Mouse (Mus musculus) erythroblast, embryonic 14.5 days (primary cell): ENCODE results near the gene Adap1.

ENCODE experiments used
- GATA1 ChIP-seq: IDR thresholded peaks from 2 replicates; pipeline ENCODE4 v1.6.1; 2012; ENCODE audit warnings: low read length, inconsistent platforms, mixed read lengths
- TAL1 ChIP-seq: IDR thresholded peaks from 3 replicates; pipeline ENCODE4 v1.6.1; 2012; ENCODE audit warnings: low read length, inconsistent platforms, mixed read lengths

DNA sequence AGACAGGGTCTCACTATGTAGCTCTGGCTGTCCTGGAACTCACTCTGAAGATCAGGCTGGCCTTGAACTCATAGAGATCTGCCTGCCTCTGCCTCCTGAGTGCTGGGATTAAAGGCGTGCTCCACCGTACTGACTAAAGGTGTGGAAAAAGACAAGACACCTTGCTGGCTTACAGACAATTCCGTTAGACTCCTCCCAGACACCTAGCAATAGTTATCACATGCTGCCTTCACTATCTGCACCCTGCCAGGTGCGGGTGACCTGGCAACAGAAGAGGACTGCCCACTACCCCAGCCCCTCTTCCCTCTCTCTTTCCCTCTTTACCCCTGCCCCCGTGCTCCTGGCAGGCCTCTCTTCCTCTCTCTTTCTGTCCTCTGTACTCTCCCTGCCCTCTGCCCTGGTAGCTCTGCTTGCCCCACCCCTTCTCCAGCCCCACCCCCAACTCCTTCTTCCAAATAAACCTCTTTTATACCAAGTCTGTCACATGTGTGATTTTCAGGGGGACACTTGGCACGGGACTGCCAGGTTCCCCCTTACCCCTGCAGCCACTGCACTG, 48.5 kb upstream of the Adap1 start:
- TF ChIP-seq GATA1 (no peak), TAL1 (no peak)
